Mouse (Mus musculus) heart, adult 8-10 months (tissue): ENCODE measurements around the gene Tpp2. TPM values are rescaled to one million over a fixed set of nuclear protein-coding genes. Genes with fewer than 3 reads are reported as not detected.
"Not testable (repeated sequence)": the region's sequence is repeated elsewhere in the genome, so short reads cannot be mapped to it uniquely, and the experiment has no call there.

ENCODE experiments used
- DNase-seq: peaks from one replicate; pipeline ENCODE4 v3.0.0; 2022; ENCODE audit warnings: low spot score
- microRNA-seq: library from miRNA; unstranded; fragments of <30 nt; microRNA quantifications from one replicate; pipeline ENCODE4 v1.2.0, GENCODE M21; 2022
- total RNA-seq, 4 experiments: library from RNA; stranded (reverse); gene quantifications; 2 replicates each; pipeline ENCODE4 v1.2.4; 2022

Tpp2 gene
- total RNA-seq, 4 experiments from 2014 or later, result 35.5 to 42.4 (median 41.3) TPM

- DNase-seq, result no peak
Observed at GRCm38 (mm10) chr1:44019934-44020333, 86.5 kb downstream of the Tpp2 start, which contains the start of gene Mettl21c. Gene Mettl21c, minus strand, starts transcription at chr1:44020034.

GRCm38 (mm10) chr1:44022656-44023055 lies 89.2 kb downstream of the Tpp2 start:
- no peak for DNase-seq

GRCm38 (mm10) chr1:44027651-44028050 lies 94.2 kb downstream of the Tpp2 start:
- no peak for DNase-seq

- no peak for DNase-seq
Observed at GRCm38 (mm10) chr1:44032213-44032612, 98.8 kb downstream of the Tpp2 start.

- no peak for DNase-seq
Observed at GRCm38 (mm10) chr1:44032948-44033347, 99.5 kb downstream of the Tpp2 start.

- peak; percentile 38 for DNase-seq
Observed at GRCm38 (mm10) chr1:44041797-44042554, 108.5 kb downstream of the Tpp2 start.

- no peak for DNase-seq
Observed at GRCm38 (mm10) chr1:44042555-44042915, 109.1 kb downstream of the Tpp2 start.

GRCm38 (mm10) chr1:44045689-44046088 lies 112.2 kb downstream of the Tpp2 start:
- not testable (repeated sequence) for DNase-seq

GRCm38 (mm10) chr1:44046556-44046955 lies 113.1 kb downstream of the Tpp2 start:
- no peak for DNase-seq

Small RNAs within 50 kb of the gene (microRNA-seq; reads per million reads assigned to microRNA genes)
- gene Gm24180, result not detected

Other genes with a start within 250 kb of the Tpp2 start
- 1 to 10 TPM in 3 of 4 experiments, under 1 TPM in 1; 0.82 to 4.2 (median 2.5) TPM for gene 1500015O10Rik, start 203.0 kb upstream of the Tpp2 start, total RNA-seq
- 10 to 100 TPM in 2 of 4 experiments, 1 to 10 TPM in 2; 8.0 to 11.8 (median 10.1) TPM for gene Uxs1, start 105.8 kb upstream of the Tpp2 start, total RNA-seq
- not detected for gene Mettl21c, start 86.4 kb downstream of the Tpp2 start, total RNA-seq
- not detected for gene Gm8251, start 128.3 kb downstream of the Tpp2 start, total RNA-seq
- gene Tex30, start 168.8 kb downstream of the Tpp2 start, total RNA-seq, result 10 to 100 TPM in 1 of 4 experiments, 1 to 10 TPM in 3; 6.2 to 10.1 (median 6.9) TPM
- gene Kdelc1, start 185.2 kb downstream of the Tpp2 start, total RNA-seq, result 10 to 100 TPM; 12.6 to 14.8 (median 13.9) TPM
- gene Bivm, start 185.3 kb downstream of the Tpp2 start, total RNA-seq, result 10 to 100 TPM in 2 of 4 experiments, 1 to 10 TPM in 2; 8.3 to 12.4 (median 9.6) TPM
- gene Ercc5, start 214.1 kb downstream of the Tpp2 start, total RNA-seq, result 10 to 100 TPM; 13.1 to 18.8 (median 16.6) TPM